Mouse (Mus musculus) cerebellum, adult 11 months (tissue): ENCODE measurements at regions not wholly inside any gene's neighbourhood (a gene's known extent, or its start where the extent isn't known, plus 50 kb on each side); places are given as distances from the start of the nearest gene placed in this dataset.

Experiments used
- DNase-seq: peaks from one replicate; pipeline ENCODE4 v3.0.0; 2022

DNA sequence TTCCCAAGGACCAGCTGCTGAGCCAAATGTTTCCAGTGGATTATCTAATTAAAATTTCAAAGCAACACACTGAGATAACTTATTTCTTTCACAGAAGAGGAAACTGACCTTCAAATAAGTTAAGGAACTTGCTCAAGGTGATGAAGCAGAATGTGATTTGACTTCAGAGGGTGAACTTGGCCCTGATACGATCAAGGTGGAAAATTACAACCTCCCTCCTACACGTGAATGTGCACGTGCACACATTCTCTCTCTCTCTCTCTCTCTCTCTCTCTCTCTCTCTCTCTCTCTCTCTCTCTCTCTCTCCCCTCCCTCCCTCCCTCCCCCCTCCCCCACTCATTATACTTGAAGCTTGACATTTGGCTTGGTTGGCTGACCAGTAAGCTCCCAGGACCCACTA, 131.8 kb upstream of the Cxcr4 start:
- DNase-seq = no peak

DNA sequence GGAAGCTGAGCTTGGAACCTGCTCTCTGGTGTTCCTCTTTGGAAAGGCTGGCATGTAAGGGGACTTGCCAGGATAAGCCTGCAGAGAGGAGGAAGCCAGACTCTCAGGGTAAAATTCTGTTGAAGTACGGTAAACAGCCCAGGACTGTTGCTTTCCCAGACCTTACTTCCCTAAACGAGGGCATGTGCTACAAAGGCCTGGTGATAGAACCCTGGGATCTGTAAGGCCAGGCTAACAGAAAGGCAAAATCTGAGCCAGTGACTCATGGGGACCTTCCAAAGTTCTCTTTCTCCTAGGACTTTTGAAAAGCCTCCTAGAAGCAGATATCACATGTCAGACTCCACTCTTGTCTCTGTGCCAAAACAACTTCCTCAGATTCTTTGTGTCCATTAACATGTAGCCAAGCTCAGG, 130.0 kb upstream of the Cxcr4 start:
- no peak for DNase-seq

DNA sequence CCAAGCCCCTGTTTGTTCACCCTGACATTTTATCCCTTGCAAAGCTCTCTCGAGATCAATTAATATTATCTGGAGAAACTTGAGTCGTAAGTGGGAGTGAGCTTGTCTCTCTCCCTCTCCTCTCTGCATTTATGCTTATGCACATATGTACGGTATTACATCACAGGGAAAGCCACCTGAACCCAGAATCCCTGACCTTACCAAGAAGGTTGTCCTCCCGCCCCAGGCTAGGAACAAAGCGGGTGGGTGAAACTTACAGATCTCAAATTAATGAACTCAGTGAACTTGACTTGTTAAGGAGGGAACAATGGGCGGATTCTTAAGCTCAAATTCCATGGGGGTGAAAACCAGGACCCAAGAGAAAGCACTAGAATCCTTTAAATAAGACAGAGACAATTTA, 122.8 kb upstream of the Cxcr4 start:
- no peak for DNase-seq

DNA sequence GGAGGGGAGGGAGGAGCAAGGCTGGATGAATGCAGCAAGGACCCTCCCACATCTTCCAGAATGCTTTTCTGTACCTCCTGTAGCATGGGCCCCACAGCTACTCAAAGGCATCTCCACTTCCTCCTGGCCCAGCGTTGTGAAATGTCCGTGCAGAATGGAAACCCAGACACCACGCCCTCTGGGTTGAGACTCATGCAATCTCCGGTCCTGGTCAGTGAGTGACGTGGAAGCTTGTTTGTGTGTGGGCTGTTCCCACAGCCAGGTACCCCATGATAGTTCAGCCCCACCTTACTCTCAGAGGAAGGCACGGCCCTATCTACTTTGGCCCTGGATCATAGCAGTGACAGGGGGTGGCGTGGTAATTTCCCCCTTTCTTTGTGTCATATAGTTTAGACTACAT, 120.8 kb upstream of the Cxcr4 start:
- DNase-seq = no peak

DNA sequence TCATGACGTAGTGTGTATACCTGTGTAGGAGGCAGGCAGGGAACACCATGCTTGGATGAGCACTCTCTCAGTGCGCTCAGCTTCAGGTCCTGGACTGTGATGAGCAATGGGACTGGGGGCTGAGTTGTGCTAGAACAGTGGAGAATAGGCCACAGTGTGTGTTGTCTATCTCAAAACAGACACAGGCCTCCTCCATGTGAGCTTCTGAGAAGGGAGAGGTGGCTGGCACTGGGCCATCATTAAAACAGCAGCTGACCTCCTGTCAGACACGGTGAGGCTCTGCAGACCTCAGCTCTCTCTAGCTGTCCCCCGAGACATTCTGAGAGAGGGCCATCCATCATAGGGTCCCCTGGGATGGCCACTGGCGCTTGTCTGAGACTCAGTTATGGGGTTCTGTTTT, 119.0 kb upstream of the Cxcr4 start:
- no peak for DNase-seq

DNA sequence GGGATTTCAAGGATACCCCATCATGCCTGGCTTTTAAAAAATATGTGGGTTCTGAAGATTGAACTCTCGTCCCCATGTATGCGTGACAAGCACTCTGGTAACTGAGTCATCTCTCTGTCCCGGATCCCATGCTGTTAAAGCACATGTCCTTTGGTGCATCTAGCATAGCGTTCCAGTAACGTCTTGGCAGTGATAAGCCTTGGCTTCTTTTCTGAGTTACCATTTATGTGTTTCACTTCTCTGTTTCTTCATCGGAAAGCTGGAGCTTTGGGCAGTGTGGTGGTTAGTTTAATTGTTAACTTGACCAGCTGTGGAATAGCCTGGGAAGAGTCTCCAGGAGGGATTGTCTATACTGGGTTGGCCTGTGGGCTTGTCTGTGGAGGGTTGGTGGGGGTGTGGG, 115.7 kb upstream of the Cxcr4 start:
- DNase-seq = no peak

DNA sequence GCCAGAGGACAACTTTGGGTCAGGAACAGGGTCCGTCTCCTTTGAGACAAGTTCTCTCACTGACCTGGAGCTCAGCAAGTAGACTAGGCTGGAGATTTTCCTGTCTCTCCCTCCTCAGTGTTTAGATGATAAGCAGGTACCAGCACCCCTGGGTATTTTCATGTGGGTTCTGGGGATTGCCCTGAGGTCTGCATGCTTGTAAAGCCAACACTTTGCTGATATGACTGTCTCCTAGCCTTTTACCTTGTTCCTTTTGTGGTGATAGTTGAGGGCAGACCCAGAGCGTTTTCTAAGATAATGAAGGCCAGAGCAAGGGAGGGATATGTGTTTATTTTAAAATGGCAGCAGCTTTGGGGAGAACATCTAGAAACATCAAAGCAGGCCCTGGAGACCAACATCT, 114.1 kb upstream of the Cxcr4 start:
- DNase-seq = no peak

DNA sequence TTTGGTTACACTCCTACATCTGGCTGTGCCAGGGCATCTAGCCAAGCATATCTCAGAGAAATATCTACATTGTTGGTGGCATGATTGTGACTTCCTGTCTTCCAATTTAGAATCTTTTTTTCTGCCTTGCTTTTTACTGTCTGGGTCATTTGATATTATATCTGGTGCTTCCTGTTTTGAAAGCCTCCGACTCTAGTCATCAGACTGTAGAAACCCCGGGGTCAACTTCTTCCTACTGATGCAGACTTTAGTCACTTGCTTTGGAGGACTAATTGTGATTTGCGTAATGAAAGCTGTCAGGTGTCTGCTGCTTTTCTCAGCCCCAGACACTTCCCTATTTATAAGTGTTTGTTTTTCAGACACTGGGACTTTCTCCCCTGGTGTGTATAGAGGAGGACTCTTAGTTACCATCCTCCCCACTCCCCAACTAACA, 113.0 kb upstream of the Cxcr4 start:
- DNase-seq = no peak

DNA sequence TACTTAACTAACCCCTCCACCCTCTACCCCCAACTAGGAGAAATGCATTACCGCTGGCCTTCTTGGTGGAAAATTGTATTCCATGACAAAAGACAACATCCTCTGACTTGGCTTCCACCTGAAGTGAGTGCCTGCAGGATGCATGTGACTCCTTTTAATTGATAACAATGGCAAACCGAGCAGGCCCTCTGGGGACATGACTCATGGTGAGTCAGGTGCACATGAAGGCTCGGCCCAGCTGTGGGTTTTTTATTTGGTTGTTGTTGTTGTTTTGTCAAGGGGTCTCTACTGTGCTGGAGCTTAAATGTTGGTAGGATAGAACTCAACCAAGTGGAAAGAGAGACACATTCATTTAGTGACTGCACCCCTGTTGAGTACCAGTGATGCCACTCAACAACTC, 109.2 kb upstream of the Cxcr4 start:
- DNase-seq = no peak

DNA sequence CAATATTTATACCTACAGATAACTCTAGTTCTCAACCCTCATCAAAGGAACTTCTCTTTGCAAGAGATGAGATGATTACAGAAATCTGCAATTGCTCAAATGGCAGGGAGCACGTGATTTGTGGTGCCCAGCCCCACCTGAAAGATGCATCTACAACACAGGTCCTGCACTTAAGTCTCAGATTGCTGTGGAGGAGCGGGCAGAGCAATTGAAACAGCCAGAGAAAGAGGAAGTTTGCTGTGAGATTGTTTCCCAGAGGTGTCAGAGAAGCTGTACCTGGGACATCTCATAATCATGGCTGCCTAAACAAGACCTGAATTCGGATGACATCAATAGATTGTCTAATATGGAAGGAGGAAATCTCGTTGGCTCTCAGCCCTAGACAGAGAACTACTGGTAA, 105.9 kb upstream of the Cxcr4 start:
- DNase-seq = no peak

DNA sequence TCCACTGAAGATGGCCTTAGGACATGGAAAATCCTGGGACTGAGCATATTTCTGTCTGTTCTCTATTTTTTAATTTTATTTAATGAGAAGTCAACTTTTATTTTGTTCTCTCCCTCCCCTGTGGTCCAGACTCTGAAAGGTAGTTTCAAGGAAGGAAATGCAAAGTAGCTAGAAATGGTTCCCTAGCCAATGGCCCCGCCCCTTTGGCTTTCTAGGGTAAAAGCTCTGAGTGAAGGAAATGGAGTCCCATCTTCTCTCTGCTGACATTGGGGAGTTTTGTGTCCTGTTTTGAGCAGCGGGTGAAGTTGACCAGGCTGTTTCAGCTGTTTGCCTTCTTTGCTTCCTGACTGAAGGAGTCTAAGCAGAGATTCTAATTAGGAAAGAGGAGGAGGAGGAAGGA, 103.8 kb upstream of the Cxcr4 start:
- no peak for DNase-seq

DNA sequence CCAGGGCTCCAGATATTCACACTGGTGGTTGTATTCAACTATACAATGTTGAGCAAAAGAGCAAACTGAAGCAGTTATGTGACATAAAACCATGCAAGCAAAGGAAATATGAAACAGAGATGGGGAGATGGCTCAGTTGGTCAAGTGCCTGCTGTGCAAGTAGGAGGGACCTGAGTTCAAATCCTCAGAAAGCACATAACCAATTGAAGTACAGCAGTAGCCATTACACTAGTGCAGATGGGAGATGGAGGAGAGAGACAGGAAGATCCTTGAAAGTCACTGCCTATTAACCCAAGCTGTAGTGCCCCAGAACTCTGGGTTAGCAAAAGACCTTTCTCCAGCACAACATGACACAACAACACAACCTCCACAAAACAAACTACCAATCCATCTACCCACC, 100.7 kb upstream of the Cxcr4 start:
- no peak for DNase-seq

DNA sequence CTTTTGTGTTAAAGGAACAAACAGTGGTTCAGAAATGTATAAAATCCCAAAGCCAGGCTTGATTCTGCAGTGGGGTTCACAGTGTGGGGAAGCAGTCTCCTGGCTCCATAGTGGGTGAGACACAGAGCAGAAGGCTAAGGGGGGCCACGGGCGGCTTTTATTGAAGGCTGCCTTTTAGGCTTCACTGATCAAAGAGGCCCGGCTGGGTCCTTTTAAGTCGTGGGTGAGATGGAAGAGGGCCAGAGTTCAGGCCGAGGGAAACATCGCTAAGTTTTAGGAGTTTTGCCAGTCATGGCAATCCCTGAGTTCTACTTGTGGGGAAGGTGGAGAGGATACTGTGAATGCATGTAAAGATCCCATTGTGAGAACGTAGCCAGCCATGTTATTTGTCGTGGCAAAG, 100.2 kb upstream of the Cxcr4 start:
- no peak for DNase-seq

DNA sequence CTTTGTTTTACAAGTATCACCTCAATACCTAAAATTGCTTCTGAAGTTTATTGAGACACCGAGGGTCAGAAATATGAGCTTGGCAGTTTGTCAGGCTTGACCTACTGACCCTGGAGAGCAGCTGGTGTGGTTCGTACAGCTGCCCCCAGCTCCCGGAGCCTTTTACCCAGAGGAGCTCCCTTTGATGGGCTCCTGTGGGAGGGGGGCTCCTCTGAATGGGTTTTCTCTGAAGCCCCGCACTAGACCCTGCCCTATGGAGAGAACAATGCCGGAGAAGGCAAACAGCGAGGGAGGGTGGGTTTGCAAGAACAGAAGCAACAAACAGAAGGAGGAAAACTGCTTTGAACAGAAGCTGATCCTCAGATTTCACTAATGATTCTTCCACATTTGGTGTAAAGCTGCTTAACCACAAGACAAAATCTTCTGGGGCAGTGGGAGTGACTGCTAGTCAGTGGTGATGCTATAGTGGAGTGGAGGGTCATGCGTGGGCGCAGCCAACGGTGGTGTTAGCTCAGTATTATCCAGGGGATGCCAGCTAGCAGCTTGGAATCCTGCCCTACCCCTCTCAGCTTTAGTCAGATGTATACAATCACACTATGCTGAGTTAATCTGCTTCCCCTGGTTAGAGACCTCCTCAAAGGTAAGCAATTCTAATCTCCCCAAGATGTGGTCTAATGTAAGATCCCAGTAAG, 95.3 kb upstream of the Cxcr4 start:
- no peak for DNase-seq

DNA sequence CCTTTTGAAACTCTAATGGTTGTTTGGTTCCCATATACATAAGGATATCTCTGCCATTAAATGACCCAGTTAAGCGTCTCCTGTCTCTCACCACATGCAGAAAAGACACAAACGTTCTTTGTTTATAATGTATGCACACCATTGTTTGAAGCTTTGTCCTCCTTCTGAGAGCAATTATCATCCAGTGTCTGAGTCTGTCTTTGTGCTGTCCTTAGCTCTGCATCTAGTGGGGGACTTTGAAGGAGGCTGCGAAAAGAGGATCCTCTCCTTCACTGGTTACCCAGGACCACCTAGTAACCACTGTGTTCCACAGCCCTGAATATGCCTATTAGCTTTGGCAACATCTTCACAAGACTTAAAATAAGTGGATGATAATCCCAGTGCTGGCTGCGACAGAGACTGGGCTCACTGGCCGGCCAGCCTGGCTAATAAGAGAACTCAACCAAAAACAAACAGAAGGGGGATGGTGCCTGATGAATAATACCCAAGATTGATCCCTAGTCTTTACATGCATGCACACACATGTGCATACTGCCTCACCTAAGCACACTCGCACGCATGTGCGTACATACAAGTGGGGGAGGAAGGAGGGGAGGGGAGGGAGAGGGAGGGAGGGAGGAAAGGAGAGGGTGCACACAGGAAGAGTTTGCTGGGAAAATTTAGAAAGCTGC, 93.5 kb upstream of the Cxcr4 start:
- DNase-seq = no peak

DNA sequence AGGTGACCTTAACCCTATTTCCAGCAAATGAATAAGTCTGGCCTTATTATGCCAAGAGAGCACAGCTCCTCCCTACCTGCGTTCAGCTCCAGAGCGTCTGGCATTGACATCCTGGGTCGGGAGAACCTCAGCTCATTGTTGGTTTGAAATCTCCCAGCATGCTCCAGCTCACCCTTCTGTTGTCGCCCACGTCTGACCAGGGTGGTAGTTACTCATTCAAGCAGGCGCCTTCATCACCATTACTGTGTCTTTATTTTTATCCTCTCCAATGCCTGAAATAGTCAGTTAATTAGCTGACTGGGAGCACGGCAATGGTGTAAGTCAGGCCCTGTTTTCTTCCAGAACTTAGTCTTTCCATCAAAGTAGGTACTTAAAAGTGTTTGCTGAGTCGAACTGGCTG, 90.8 kb upstream of the Cxcr4 start:
- no peak for DNase-seq

DNA sequence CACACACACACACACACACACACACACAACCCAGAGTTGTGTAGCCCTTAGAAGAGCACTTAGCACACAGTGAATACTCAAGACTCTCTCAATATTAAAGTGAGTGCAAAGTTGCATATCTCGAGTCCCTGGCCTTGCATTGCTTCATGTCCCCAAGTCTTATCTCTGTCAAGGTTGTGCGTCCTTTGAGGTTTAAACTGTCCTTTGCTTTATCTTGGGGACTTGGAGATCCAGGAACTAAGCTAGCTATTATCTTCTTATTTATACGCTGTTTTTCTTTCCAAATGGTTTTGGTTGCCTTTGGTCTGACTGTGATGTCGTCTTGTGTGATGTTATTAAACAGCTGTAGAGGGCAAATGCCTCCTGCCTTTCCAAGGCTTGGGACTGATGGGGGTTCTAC, 89.2 kb upstream of the Cxcr4 start:
- DNase-seq = no peak

DNA sequence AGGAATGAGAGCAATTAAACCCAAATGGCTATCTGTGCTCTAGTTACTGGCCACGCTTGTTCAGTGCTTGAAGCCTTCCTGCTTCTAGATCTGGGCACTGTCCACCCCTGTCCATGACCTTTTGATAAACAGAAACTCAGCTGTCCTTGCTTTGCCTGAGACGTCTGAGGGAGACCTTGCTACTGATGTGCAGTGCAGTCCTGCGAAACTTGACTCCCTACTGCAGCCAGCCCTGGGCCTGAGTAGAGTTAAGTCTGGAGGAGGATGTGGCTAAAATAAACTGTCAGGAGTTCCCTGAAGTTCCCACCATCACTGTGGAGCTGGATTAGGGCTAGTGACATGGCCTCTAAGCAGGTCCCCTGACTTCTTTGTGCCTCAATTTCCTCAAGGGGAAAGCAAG, 88.4 kb upstream of the Cxcr4 start:
- no peak for DNase-seq

DNA sequence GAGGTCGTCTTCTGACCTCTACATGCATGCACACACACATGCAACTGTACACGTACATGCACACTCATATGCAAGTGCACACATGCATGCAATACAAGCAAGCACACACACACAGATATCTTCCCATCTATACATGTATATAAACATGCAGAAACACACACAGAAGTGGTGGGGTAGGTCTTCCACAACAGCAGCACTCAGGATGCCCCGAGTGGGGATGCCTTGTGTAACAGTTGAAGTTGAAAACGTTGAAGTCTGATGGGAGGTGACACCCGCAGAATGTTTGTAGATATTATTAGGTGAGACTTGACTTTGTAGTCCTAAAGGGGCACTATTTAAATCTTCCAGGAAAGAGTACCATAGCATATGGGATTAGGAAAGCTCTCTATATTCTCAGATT, 87.9 kb upstream of the Cxcr4 start:
- no peak for DNase-seq

DNA sequence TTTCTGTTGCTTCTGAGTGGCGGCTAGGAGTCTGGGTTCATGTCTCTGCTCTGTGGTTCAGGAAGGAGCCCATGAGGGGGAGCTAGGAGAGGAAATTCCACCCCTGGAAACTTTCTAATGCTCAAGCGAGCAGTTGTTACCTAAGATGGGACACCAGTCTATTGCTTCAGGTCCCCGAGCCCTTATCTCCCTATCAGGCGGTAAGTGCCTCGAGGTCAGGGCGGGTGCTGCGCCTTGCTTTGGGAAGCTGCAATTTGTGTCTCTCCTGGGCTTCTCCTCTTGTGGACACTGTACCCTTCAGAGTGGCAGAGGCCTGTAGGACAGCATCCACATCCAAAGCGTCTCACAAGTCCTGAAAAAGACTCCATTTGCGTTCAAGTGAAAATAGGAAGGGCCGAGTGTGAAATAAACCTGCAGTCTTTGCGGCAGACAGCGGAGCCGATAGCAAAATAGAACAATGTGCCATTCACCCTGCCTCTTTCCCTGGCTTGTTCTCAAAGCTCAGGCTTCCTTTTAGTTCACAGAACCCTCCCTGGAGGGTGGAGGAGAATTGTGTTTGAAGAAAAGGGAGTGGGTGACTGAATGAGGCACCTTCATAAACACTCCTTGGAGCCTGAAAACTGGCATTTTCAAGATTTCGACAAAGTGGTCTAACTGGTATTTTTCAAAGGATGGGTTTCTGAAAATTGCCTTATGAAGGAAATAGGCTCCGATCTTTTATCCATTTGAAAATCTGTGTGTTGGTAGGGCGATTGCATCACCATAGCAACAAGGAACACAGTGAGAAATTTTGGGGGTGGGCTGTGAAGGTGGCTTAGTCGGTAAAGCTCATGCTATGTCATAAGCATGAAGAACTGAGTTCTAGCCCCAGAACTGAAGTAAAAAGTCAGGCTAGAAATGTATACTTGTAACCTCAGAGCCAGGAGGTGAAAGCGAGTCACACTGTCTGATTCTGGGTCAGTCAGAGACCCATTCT, 87.2 kb upstream of the Cxcr4 start:
- DNase-seq = no peak

DNA sequence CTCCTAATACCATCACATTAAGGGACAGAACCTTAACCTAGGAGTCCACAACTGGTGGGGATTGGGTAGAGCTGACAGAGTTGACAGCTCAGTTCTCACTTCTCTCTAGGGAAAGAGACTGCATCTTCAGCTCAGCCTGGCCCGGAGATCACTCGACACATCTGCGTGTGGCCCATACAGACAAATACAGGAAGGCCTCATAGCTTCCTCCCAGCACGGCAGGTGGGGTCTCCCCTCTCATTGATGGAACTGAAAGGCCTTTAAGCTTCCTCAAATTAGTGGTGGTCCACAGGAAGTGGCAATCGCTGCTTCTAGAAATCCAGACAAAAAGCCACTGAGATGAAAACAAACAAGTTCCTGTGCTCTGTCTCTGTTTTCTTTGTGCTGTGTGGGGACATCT, 83.4 kb upstream of the Cxcr4 start:
- no peak for DNase-seq

DNA sequence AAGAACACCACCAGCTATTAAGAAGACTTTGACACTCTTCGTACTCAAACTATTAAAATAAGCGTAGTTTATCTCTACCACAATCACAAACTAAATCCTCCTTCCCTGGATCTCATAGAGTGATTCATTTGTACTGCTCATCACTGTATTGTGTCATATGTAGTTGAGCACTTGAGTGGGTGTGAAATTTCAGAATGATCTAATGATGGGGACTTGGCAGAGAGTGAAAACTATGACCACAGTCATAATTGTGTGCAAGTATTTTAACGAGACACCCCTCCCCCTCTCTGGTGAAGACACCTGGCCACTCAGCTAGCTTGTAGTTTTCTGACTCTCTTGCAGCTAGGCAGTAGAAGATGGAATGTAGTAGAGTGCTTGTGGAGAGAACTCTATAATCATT, 80.2 kb upstream of the Cxcr4 start:
- no peak for DNase-seq

DNA sequence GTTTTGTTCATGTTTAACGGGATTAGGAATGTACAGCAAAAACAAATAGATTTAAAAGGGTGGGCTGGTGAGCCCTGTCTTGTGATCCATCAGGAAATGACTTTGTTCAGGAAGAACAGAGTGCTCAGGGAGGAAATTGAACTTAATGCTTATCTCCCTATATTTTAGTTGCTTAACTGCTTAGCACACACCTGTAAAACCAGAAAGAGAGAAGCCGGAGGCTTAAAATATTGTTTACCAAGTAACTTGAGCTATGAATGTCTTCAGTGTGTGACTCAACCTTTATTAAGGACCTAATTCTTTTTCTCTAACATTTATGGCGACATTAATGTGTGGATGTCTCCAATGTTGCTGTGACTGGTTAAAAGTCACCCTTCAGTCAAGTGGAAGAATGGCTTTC, 79.4 kb upstream of the Cxcr4 start:
- no peak for DNase-seq

DNA sequence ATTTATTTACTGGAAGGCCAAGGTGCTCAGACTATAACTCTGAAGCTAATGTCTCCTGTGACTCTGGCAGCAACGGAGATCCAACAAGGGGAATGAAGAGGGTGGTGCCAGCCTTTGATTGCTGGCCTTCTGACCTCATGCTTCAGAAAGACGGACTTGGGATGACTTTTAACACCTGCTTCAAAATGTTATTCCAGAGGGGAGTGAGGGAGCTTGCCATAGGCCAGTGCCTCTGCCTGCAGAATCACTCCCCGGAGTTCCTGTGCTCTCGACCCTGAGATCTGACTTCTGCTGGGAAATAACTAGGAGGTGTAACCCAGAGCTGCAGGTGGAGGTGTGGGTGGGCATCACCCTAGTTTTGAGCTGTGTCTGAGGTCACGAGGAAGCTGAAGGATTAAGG, 78.9 kb upstream of the Cxcr4 start:
- no peak for DNase-seq
